Mouse (Mus musculus) liver, adult 2 months (tissue): ENCODE measurements around the gene Wsb2. TPM values are rescaled to one million over a fixed set of nuclear protein-coding genes. Genes with fewer than 3 reads are reported as not detected.
"Not testable (repeated sequence)": the region's sequence is repeated elsewhere in the genome, so short reads cannot be mapped to it uniquely, and the experiment has no call there.

Source experiments
- DNase-seq: peaks from one replicate; pipeline ENCODE4 v3.0.0-alpha.2; 2011; ENCODE audit warnings: low read depth, low spot score; ENCODE audit errors: extremely low read depth
- H3K27ac ChIP-seq: fragments of 200-500 bp; replicated peaks from 2 replicates; pipeline ENCODE4 v1.5.1; 2012; ENCODE audit warnings: low read depth, mild to moderate bottlenecking, control low read depth, inconsistent platforms, low read length; ENCODE audit not compliant: insufficient read depth
- H3K27me3 ChIP-seq: fragments of 200-500 bp; 2 replicates; pipeline ENCODE4 v1.6.1; 2012; ENCODE audit warnings: mild to moderate bottlenecking, moderate library complexity, low read length, inconsistent platforms; ENCODE audit not compliant: control insufficient read depth, insufficient read depth
- H3K36me3 ChIP-seq: fragments of 200-500 bp; 2 replicates; pipeline ENCODE4 v1.6.1; 2012; ENCODE audit warnings: low read length, inconsistent platforms; ENCODE audit not compliant: control insufficient read depth, insufficient read depth
- H3K4me1 ChIP-seq: fragments of 200-500 bp; 2 replicates; pipeline ENCODE4 v1.6.1; 2011; ENCODE audit warnings: low read length; ENCODE audit not compliant: control insufficient read depth, insufficient read depth
- H3K4me3 ChIP-seq: fragments of 200-500 bp; 2 replicates; pipeline ENCODE4 v1.5.1; 2011; ENCODE audit warnings: low read depth, mild to moderate bottlenecking, control low read depth, low read length, moderate library complexity; ENCODE audit not compliant: insufficient read depth
- H3K79me2 ChIP-seq: fragments of 200-500 bp; 2 replicates; pipeline ENCODE4 v1.6.1; 2012; ENCODE audit warnings: inconsistent platforms, mild to moderate bottlenecking, low read length, moderate library complexity; ENCODE audit not compliant: control insufficient read depth, insufficient read depth
- H3K9ac ChIP-seq: fragments of 200-500 bp; 2 replicates; pipeline ENCODE4 v1.6.1; 2012; ENCODE audit warnings: low read depth, mild to moderate bottlenecking, control low read depth, inconsistent platforms, low read length
- CTCF ChIP-seq: fragments of 200-500 bp; IDR thresholded peaks from 2 replicates; pipeline ENCODE4 v1.5.1; 2011; ENCODE audit warnings: low read depth, low read length, control low read depth
- POLR2A ChIP-seq: fragments of 200-500 bp; IDR thresholded peaks from 2 replicates; pipeline ENCODE4 v1.6.1; 2011; ENCODE audit warnings: low read length, control low read depth; ENCODE audit not compliant: insufficient read depth; ENCODE audit errors: extremely low read depth
- WGBS: fragments of 180-500 bp; shearing (Covaris S2); methylation state at CpG from one replicate; pipeline ENCODE4 v1.1.7; 2018; 5-methylcytosine and 5-hydroxymethylcytosine counted together
- polyA plus RNA-seq: library from polyadenylated mRNA; depleted of rRNA; stranded (reverse); fragments of >200 nt; gene quantifications from 2 replicates; pipeline ENCODE4 v1.2.3, GENCODE M21; 2012
- total RNA-seq: library from RNA; depleted of rRNA; stranded (reverse); fragments of >200 nt; gene quantifications from 2 replicates; pipeline ENCODE4 v1.2.3, GENCODE M21; 2014

Wsb2 gene
- total and polyA plus RNA-seq, 2 experiments = 27.9 to 87.9 TPM

DNA sequence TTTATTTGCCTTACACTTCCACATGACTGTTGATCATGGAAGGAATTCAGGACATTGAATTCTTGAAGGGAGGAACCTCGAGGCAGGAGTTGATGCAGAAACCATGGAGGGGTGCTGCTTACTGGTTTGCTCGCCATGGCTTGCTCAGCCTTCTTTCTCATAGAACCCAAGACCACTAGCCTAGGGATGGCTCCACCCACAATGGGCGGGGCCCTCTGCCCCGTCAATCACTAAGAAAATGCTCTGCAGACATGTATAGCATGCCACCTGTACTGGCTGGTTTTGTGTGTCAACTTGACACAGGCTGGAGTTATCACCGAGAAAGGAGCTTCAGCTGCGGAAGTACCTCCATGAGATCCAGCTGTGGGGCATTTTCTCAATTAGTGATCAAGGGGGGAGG is 17.0 kb upstream of the Wsb2 start:
- H3K27me3 ChIP-seq = no peaks in the 10 kb centered on the region
- no peaks in the 10 kb centered on the region for H3K36me3 ChIP-seq
- no peak overlapping the region for H3K4me3 ChIP-seq
- H3K27ac ChIP-seq = no peak overlapping the region
- H3K9ac ChIP-seq = no peak overlapping the region
- H3K79me2 ChIP-seq = no peaks in the 10 kb centered on the region
- no peak for TF ChIP-seq CTCF
- no peak for TF ChIP-seq POLR2A
- WGBS = 90% methylated on average over 6 of the region's 6 CpGs
- no peaks in the 10 kb centered on the region for H3K4me1 ChIP-seq
- no peak for DNase-seq

DNA sequence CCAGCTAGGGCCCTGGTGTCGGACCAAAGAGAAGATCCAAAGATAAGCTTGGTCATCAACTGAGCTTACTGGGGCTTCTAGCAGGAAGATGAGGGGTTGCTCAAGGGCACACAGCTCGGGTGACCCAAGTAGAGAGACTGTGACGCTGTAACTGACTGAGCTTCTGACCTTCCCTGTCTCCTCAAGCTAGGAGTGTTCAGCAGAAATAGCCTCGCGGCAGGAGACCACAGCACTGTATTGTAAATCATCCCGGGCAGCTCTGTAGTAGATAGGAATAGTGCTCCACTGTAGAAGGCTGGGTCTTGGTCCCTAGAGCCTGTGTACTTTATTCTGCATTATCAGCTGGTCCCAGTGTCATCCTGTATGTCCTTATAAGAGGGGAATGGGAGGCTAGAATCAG is 15.2 kb upstream of the Wsb2 start:
- H3K9ac ChIP-seq = no peak overlapping the region
- no peaks in the 10 kb centered on the region for H3K27me3 ChIP-seq
- H3K4me1 ChIP-seq = no peaks in the 10 kb centered on the region
- 84% methylated on average over 6 of the region's 6 CpGs for WGBS
- no peaks in the 10 kb centered on the region for H3K79me2 ChIP-seq
- TF ChIP-seq CTCF = no peak
- TF ChIP-seq POLR2A = no peak
- no peak overlapping the region for H3K27ac ChIP-seq
- H3K4me3 ChIP-seq = no peak overlapping the region
- H3K36me3 ChIP-seq = no peaks in the 10 kb centered on the region
- DNase-seq = no peak

DNA sequence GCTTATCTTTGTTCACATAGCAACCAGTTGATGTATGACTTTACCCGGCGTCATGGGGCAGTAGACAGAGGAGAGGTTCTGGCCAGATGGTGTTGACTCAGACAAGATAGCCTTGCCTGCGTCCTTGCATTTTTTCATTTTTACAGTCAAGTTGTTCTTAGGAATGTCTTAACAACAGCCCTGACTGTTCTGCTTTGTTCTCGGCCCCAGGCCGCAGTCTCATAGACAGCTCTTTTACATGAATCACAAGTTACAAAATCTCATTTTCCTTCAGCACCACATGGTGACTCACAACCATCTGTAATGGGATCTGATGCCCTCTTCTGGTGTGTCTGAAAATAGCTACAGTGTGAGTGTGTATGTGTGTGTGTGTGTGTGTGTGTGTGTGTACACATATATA is 12.6 kb upstream of the Wsb2 start:
- not testable (repeated sequence) for DNase-seq, H3K27ac ChIP-seq, H3K9ac ChIP-seq, H3K4me1 ChIP-seq, H3K4me3 ChIP-seq, H3K27me3 ChIP-seq, H3K36me3 ChIP-seq, H3K79me2 ChIP-seq
- WGBS = 93% methylated on average over 5 of the region's 5 CpGs

DNA sequence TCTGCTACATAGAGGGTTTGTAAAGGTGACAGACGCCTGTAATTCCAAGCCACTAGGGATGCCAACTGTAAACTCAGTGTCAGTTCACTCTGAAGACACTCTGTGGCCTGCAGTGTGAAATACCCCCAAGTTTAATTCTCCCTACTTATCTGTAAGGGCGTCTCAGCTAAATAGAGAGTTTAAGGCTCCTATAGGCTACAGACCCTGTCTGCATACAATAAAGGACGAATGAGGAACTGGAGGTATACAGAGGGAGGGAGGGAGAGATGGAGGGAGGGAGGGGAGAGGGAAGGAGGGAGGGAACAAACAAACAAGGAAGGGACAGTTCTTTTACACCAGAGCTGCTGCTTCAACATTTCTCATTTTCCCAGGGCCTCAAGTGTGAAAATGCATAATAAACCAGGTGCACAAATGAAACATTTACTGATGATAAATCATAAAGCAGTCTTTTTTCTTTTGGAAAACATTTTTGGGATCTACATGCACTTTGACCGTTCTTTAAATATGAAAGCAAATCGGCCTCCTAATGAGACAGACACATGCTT is 11.6 kb upstream of the Wsb2 start:
- H3K27me3 ChIP-seq = no peaks in the 10 kb centered on the region
- no peak overlapping the region for H3K9ac ChIP-seq
- H3K79me2 ChIP-seq = no peaks in the 10 kb centered on the region
- DNase-seq = no peak
- H3K4me1 ChIP-seq = no peaks in the 10 kb centered on the region
- H3K36me3 ChIP-seq = no peaks in the 10 kb centered on the region
- H3K27ac ChIP-seq = no peak overlapping the region
- H3K4me3 ChIP-seq = no peak overlapping the region
- 89% methylated on average over 5 of the region's 5 CpGs for WGBS
- TF ChIP-seq CTCF (no peak), POLR2A (no peak)

DNA sequence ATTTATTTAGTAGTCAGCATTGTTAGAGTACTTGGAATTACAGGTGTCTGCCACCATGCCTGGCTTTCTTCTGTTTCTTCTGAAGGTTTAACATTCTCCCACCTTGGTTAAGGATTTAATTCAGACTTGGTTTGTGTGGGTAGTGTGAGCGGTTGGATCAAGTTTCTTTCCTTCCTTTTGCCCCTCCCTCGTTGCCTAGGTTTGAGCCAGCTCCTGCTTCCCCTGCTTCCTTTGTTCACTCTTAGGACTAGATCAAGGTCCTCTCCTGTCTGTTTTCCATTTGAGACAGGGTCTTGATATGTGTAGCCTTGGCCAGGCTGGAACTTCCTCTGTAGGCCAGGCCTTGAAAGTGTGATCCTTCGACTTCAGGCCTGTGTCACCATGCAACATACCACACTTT is 10.8 kb upstream of the Wsb2 start:
- Histone ChIP-seq H3K79me2 (no peaks in the 10 kb centered on the region), H3K27me3 (no peaks in the 10 kb centered on the region), H3K4me3 (no peak overlapping the region), H3K9ac (no peak overlapping the region), H3K27ac (no peak overlapping the region), H3K4me1 (no peaks in the 10 kb centered on the region), H3K36me3 (no peaks in the 10 kb centered on the region)
- DNase-seq = no peak
- TF ChIP-seq POLR2A = no peak
- TF ChIP-seq CTCF = no peak
- 75% methylated on average over 3 of the region's 3 CpGs for WGBS

DNA sequence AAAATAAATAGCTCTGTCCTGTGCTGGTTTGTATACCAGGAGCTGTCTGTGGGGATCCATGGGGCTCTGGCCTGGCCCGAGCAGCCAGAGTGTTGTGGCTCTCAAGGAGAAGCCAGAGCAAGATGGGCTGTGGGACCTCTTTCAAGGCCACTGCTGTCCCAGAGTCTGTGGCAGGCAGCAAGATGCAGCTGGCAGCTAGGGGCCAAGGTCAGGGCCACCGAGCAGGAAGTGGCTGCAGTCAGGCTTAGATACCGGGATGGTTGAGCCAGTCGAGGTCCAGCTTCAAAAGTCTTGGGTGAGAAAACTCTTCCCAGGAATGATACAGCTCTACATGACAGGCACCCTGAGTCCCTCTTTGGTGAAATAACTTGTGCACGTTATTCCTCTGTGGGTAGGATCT is 10.1 kb upstream of the Wsb2 start:
- no peaks in the 10 kb centered on the region for H3K27me3 ChIP-seq
- WGBS = 75% methylated on average over 5 of the region's 5 CpGs
- no peak overlapping the region for H3K27ac ChIP-seq
- H3K4me1 ChIP-seq = no peaks in the 10 kb centered on the region
- H3K36me3 ChIP-seq = no peaks in the 10 kb centered on the region
- H3K9ac ChIP-seq = no peak overlapping the region
- TF ChIP-seq CTCF (no peak), POLR2A (no peak)
- DNase-seq = no peak
- no peak overlapping the region for H3K4me3 ChIP-seq
- H3K79me2 ChIP-seq = no peaks in the 10 kb centered on the region
